Mouse (Mus musculus): ENCODE data around the gene Gm20403. TPM values are rescaled to one million over a fixed set of nuclear protein-coding genes. Genes with fewer than 3 reads are reported as not detected.

The Gm20403 gene
- total and polyA plus RNA-seq, 3 experiments, result not detected

DNA sequence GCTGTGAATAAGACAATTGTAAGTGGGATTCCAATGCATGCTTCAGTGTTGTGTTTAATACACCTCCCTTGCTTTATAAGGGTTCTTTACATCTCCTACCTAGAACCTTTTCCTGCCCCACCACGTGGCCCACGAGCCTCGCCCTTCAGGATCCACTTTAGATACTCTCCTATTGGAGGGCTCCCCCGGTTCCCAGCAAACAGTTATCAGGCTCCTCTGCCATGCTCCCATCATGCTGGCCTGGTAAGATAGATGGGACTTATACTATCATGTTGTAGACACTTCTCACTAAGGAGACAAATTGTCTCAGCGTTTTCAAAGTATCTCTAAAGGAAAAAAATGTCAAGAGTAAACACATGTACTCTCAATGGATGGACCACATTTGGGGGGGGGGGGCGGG, 5.8 kb downstream of the Gm20403 start:
- Histone ChIP-seq H3K27me3 (replicated peaks) (no peaks in the 10 kb centered on the region), H3K27ac (ENCODE audit: insufficient read depth, low read depth) (no peak overlapping the region), H3K79me2 (replicated peaks; ENCODE audit: control insufficient read depth, extremely low read depth, insufficient read depth, poor library complexity, severe bottlenecking) (peaks cover 77% of the 10 kb centered on the region), H3K4me2 (ENCODE audit: insufficient read depth, low read depth, poor library complexity, severe bottlenecking) (no peak overlapping the region), H3K4me1 (ENCODE audit: control insufficient read depth in 1 of 2, insufficient read depth in 2 of 2) (peaks cover 8 to 41% of the 10 kb centered on the region in 2 experiments), H3K36me3 (replicated peaks in 1 of 2; ENCODE audit: control insufficient read depth in 1 of 2, insufficient read depth in 1 of 2, low read length in 1 of 2) (peaks cover 34 to 64% of the 10 kb centered on the region in 2 experiments), H3K4me3 (replicated peaks in 1 of 3; ENCODE audit: low read depth in 2 of 3, low read length in 2 of 3, poor library complexity in 1 of 3) (no peak overlapping the region), H3K9me3 (replicated peaks; ENCODE audit: low read length) (no peaks in the 10 kb centered on the region), H3K9ac (ENCODE audit: insufficient read depth, low read depth) (no peak overlapping the region)
- dilution Hi-C loops (cut with MboI; ENCODE audit: extremely low pct_ligation_motif_present, extremely low pct_unique_long_range_greater_than_20kb, low sequenced_read_pairs), result no loop called here
- in situ Hi-C loops (cut with MboI; ENCODE audit: low pct_ligation_motif_present, low pct_unique_long_range_greater_than_20kb, low sequenced_read_pairs), result no loop called here
- DNase-seq (ENCODE audit: extremely low read depth), result no peak
- TF ChIP-seq KAT2A (IDR thresholded peaks at IDR 0.05; ENCODE audit: insufficient replicate concordance, low read length) (no peak), GABPA (IDR thresholded peaks at IDR 0.05; ENCODE audit: insufficient replicate concordance, low read depth, low read length) (no peak), USF1 (IDR thresholded peaks at IDR 0.05; ENCODE audit: low read depth, low read length) (no peak), MAFK (IDR thresholded peaks at IDR 0.05; ENCODE audit: insufficient replicate concordance, low read length) (no peak), EP300 (IDR thresholded peaks at IDR 0.05; ENCODE audit: low read length) (no peak), JUND (conservative IDR thresholded peaks at IDR 0.05; ENCODE audit: low read depth, low read length) (no peak), CHD1 (IDR thresholded peaks at IDR 0.05; ENCODE audit: low read depth, low read length) (no peak), NELFE (IDR thresholded peaks at IDR 0.05; ENCODE audit: low read depth, low read length) (no peak), ELF1 (IDR thresholded peaks at IDR 0.05; ENCODE audit: low read depth, low read length) (no peak), POLR2A (IDR thresholded peaks at IDR 0.05; ENCODE audit: low read depth, low read length) (no peak), MYC (IDR thresholded peaks at IDR 0.05; ENCODE audit: low read depth, low read length) (no peak), ZMIZ1 (IDR thresholded peaks at IDR 0.05; ENCODE audit: low read depth, low read length) (no peak), MXI1 (IDR thresholded peaks at IDR 0.05; ENCODE audit: low read depth, low read length) (no peak), MAZ (IDR thresholded peaks at IDR 0.05; ENCODE audit: low read depth, low read length) (no peak), TCF12 (IDR thresholded peaks at IDR 0.05; ENCODE audit: low read depth, low read length) (no peak), CHD2 (IDR thresholded peaks at IDR 0.05; ENCODE audit: low read length) (no peak), MEF2A (IDR thresholded peaks at IDR 0.05; ENCODE audit: borderline replicate concordance, low read depth, low read length) (no peak), SMC3 (IDR thresholded peaks at IDR 0.05; ENCODE audit: low read depth, low read length) (no peak), SIN3A (IDR thresholded peaks at IDR 0.05; ENCODE audit: low read length) (no peak), HCFC1 (IDR thresholded peaks at IDR 0.05; ENCODE audit: low read depth, low read length) (no peak)

DNA sequence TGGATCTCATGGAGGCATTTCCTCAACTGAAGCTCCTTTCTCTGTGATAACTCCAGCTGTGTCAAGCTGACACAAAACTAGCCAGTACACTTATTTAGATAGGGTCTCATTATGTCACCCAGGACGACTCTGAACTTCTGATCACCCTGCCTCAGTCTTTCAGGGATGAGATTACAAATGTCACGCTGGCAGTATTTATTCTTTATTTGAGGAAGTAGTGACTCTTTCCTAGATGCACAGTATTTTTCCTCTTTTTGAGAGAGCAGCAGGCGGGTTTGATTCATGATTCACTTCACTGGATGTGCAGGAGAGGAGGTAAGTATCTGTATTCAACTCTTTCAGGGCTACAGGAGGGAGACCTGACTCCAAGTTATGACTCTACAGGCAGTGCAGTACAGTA, 17.3 kb downstream of the Gm20403 start:
- Histone ChIP-seq H3K9ac (ENCODE audit: insufficient read depth, low read depth) (no peak overlapping the region), H3K79me2 (replicated peaks; ENCODE audit: control insufficient read depth, extremely low read depth, insufficient read depth, poor library complexity, severe bottlenecking) (peaks cover 52% of the 10 kb centered on the region), H3K27ac (ENCODE audit: insufficient read depth, low read depth) (no peak overlapping the region), H3K4me3 (replicated peaks in 1 of 3; ENCODE audit: low read depth in 2 of 3, low read length in 2 of 3, poor library complexity in 1 of 3) (no peak overlapping the region), H3K36me3 (replicated peaks in 1 of 2; ENCODE audit: control insufficient read depth in 1 of 2, insufficient read depth in 1 of 2, low read length in 1 of 2) (peaks cover 33 to 62% of the 10 kb centered on the region in 2 experiments), H3K4me1 (ENCODE audit: control insufficient read depth in 1 of 2, insufficient read depth in 2 of 2) (peaks cover 0 to 43% of the 10 kb centered on the region in 2 experiments; a peak in 3 of 4 replicates), H3K27me3 (replicated peaks) (no peaks in the 10 kb centered on the region), H3K4me2 (ENCODE audit: insufficient read depth, low read depth, poor library complexity, severe bottlenecking) (no peak overlapping the region), H3K9me3 (replicated peaks; ENCODE audit: low read length) (no peaks in the 10 kb centered on the region)
- dilution Hi-C loops (cut with MboI; ENCODE audit: extremely low pct_ligation_motif_present, extremely low pct_unique_long_range_greater_than_20kb, low sequenced_read_pairs) (no loop called here), in situ Hi-C loops (cut with MboI; ENCODE audit: low pct_ligation_motif_present, low pct_unique_long_range_greater_than_20kb, low sequenced_read_pairs) (no loop called here)
- DNase-seq (ENCODE audit: extremely low read depth), result no peak
- TF ChIP-seq SIN3A (IDR thresholded peaks at IDR 0.05; ENCODE audit: low read length) (no peak), NRF1 (IDR thresholded peaks at IDR 0.05; ENCODE audit: low read depth, low read length) (no peak), TCF12 (IDR thresholded peaks at IDR 0.05; ENCODE audit: low read depth, low read length) (no peak), CHD1 (IDR thresholded peaks at IDR 0.05; ENCODE audit: low read depth, low read length) (no peak), JUN (IDR thresholded peaks at IDR 0.05; ENCODE audit: insufficient read depth, low read depth, low read length) (no peak), BHLHE40 (IDR thresholded peaks at IDR 0.05; ENCODE audit: low read depth, low read length) (no peak)

All from CH12.LX (cell line).